Mouse (Mus musculus) T-helper 17 cell (primary cell): ENCODE measurements around the gene Pcsk5.

Experiments used
- in situ Hi-C, 2 experiments: fragments of 300-600 bp; cut with MboI, MseI; formaldehyde crosslinking; loops; 1 replicate in 1 of 2; 2 replicates in 1 of 2; pipeline ENCODE4 v1.15.1; 2025; ENCODE audit warnings: high pct_unique_total_duplicates in 2 of 2

Gene Pcsk5

GRCm38 (mm10) chr19:17837471-17837859, at the start of gene Pcsk5:
TSS of gene Pcsk5 (minus strand) at chr19:17837632.
- in situ Hi-C loops = no loop called here

GRCm38 (mm10) chr19:17875804-17876203, 38.4 kb upstream of the Pcsk5 start:
- in situ Hi-C loops = no loop called here

- in situ Hi-C loops = no loop called here
Observed at GRCm38 (mm10) chr19:17874388-17874787, 37.0 kb upstream of the Pcsk5 start.

- in situ Hi-C loops = no loop called here
Observed at GRCm38 (mm10) chr19:17873755-17874154, 36.3 kb upstream of the Pcsk5 start.

- in situ Hi-C loops = no loop called here
Observed at GRCm38 (mm10) chr19:17866317-17866891, 29.0 kb upstream of the Pcsk5 start.

GRCm38 (mm10) chr19:17860351-17861014, 23.1 kb upstream of the Pcsk5 start:
- in situ Hi-C loops = no loop called here

GRCm38 (mm10) chr19:17856741-17857140, 19.3 kb upstream of the Pcsk5 start:
- in situ Hi-C loops = no loop called here

GRCm38 (mm10) chr19:17848417-17848816, 11.0 kb upstream of the Pcsk5 start:
- in situ Hi-C loops = no loop called here

- in situ Hi-C loops = no loop called here
Observed at GRCm38 (mm10) chr19:17845967-17846366, 8.5 kb upstream of the Pcsk5 start.

GRCm38 (mm10) chr19:17841586-17841985, 4.2 kb upstream of the Pcsk5 start:
- in situ Hi-C loops = no loop called here

- in situ Hi-C loops = no loop called here
Observed at GRCm38 (mm10) chr19:17839856-17840255, 2.4 kb upstream of the Pcsk5 start.

GRCm38 (mm10) chr19:17836566-17837470, 614 bp downstream of the Pcsk5 start:
- in situ Hi-C loops = no loop called here

GRCm38 (mm10) chr19:17835681-17836565, 1.5 kb downstream of the Pcsk5 start:
- in situ Hi-C loops = no loop called here

- in situ Hi-C loops = no loop called here
Observed at GRCm38 (mm10) chr19:17834894-17835293, 2.5 kb downstream of the Pcsk5 start.

- in situ Hi-C loops = no loop called here
Observed at GRCm38 (mm10) chr19:17831376-17831775, 6.1 kb downstream of the Pcsk5 start.

GRCm38 (mm10) chr19:17828414-17828813, 9.0 kb downstream of the Pcsk5 start:
- in situ Hi-C loops = no loop called here

GRCm38 (mm10) chr19:17826694-17827093, 10.7 kb downstream of the Pcsk5 start:
- in situ Hi-C loops = no loop called here

GRCm38 (mm10) chr19:17820046-17820445, 17.4 kb downstream of the Pcsk5 start:
- in situ Hi-C loops = no loop called here

GRCm38 (mm10) chr19:17819081-17819480, 18.4 kb downstream of the Pcsk5 start:
- in situ Hi-C loops = no loop called here

GRCm38 (mm10) chr19:17815062-17815461, 22.4 kb downstream of the Pcsk5 start:
- in situ Hi-C loops = no loop called here

- in situ Hi-C loops = no loop called here
Observed at GRCm38 (mm10) chr19:17813449-17813990, 23.9 kb downstream of the Pcsk5 start.
